Mouse (Mus musculus): ENCODE measurements around the gene Raver2.

DNA sequence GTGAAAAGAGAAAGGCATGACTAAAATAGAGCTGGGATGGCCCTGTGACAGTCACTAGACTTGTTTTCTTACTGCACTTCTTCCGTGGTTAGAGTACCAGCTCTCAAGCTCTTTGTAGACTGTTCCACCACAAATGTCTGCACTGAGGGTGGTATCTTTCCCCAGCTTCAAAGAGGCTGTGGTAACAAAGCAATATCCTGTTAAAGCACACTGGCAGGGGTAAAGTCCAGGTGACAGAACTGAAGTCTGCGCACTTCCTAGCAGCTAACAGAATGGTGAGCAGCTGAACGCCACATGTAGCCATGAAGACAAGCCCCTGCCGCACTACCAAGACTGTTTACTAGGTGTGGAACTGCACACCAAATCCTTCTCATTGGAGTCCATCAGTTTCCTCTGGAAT lies 118.6 kb downstream of the Raver2 start:
- TF ChIP-seq CTCF (IDR thresholded peaks at IDR 0.05; ENCODE audit: low read depth) (no peak), EP300 (optimal IDR thresholded peaks at IDR 0.05) (no peak)

All from stomach, postnatal 0 days (tissue).